Mouse (Mus musculus) gastrocnemius, adult 8-10 months (tissue): ENCODE data around the gene Dap. TPM values are rescaled to one million over a fixed set of nuclear protein-coding genes. Genes with fewer than 3 reads are reported as not detected.
A peak's percentile ranks its signal among the peaks of the same experiment; 100 is the strongest.

ENCODE experiments used
- DNase-seq, 2 experiments: peaks; one replicate each; pipeline ENCODE4 v3.0.0; 2022; ENCODE audit warnings: low spot score in 2 of 2
- total RNA-seq, 4 experiments: library from RNA; stranded (reverse); gene quantifications; 2 replicates each; pipeline ENCODE4 v1.2.4; 2022

Dap gene
- total RNA-seq, 4 experiments from 2014 or later: 4.3 to 9.4 (median 4.8) TPM

DNA sequence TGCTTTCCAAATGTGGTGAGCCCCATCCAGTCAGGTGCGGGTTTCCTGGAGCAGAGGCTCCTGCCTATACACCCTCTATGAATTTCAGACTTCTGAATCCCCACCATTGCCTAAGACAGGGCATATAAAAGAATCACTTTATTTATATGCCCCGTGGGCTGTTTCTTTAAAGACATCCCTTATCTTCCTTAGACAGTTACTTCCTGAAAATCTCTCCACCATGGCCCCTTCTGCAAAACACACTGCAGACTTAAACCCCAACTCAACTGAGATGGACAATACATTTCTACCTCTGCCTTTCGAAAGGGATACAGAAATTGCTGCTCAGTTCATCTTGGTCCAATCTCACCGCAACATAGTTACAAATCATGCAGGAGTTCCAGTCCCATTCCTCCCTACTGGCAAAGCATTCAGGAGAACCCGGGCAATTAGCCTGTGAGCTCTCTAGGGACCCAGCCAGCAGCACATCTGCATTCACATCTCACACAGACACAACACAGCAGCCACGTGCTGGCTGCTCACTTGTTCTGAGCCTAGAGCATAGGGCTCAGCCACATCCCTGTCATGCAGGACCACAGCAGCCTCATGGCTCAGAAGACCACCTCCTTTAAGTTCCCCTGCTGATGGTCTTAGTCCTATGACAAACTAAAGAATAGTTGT is 75.3 kb downstream of the Dap start:
- peak in 1 of 2 experiments; percentile 16 for DNase-seq

DNA sequence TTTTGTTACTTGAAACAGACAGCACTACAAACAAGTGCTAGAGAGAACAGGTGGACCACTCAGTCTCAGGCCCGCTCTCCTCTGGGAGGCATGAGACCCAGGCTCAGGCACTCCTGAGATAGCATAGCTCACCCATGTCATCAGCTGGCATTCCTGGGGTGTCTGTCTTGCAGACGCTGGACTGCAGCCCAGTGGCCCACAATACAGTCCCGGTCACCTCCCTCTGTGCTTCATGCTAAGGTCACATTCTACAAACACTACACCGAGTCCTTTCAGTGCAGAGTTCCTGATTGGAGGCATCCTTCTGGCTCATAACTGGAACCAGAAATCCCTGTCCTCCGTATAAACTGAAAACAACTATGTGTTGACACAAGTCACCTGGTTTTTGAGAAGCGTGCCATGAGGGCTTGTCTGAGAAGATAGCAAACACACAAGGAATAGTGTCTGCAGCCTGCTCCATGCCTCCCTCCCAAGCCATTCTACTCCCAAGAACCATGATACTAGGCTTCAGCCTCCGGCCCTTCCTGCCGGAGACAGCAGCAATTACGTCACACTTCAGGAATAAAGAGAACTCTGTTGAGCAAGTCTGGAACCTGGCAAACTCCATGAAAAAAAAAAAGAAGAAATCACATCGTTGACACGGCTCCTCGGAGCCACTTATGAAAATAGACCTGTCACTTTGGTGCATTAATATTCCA is 78.3 kb downstream of the Dap start:
- DNase-seq: no peak

DNA sequence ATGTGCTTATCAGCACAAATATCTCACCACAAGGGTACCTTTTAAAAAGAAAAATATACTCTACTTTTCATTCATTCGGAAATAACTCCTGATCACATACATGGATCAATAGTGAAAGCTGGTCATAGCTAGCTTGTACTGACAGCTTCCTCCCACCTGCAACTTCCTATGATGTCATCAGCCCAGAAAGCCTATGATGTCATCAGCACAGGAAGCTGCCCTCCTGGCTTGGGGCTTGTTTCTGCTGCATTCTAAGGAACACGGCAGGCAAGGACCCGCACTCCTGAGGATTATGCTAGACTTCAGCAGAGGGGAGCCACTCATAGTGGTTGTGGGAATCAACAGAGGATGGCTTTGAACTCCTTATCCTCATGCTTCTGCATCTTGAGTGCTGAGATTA is 80.2 kb downstream of the Dap start:
- no peak for DNase-seq

DNA sequence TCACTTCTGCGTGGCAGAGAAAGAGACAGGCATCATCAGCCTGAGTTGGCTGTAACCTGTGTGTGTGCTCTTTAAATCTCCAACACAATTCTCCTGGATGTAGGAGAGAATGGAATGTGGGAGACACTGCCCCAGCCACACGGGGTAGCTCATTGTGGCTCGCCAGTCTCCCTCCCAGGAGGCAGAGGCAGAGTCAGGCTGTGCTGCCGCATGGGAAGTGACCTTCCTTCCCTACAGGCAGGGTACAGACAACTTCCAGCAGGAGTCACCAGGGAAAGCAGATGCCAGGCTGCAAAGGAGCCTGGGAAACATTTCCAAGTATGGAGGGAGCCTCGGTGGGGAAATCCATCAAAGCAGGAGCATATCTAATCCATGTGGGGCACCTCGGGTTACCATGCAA is 81.1 kb downstream of the Dap start:
- DNase-seq: no peak

DNA sequence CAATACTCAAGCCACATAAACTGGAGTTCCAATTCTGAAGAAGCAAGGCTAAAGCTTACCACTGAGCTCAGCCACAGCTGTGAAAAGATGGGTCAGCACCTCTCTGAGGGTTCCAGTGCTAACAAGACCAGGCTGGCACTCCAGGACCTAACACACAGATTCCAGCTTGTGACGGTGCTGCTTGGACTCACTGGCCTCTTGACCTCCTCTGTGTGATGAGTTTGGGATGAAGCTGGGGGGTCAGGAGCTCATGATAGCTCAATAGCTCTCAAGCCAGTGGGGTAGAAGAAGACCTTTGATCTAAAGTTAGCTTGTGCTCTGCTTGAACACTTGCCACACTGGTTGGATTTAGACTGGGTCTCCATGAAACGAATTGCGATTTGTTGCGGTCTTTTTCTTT is 82.6 kb downstream of the Dap start:
- no peak for DNase-seq

DNA sequence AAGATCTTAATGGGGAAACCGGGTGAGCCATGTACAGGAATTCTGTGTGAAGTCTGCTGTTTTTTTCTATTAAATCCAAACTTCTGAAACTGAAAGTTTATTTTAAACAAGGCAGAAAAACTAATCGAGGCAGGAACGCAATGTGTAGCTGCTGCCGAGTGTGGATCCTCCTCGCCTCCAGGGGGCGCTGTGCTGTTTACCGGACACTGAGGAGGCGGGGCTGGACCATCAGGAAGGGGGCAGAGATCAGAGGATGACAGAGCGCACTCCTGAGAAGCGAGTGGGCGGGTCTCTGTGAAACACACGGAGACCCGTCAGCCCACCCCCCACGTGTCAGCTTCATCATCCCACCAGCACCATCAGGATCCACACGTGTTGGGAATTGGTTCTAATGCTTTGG is 85.4 kb downstream of the Dap start:
- no peak for DNase-seq

DNA sequence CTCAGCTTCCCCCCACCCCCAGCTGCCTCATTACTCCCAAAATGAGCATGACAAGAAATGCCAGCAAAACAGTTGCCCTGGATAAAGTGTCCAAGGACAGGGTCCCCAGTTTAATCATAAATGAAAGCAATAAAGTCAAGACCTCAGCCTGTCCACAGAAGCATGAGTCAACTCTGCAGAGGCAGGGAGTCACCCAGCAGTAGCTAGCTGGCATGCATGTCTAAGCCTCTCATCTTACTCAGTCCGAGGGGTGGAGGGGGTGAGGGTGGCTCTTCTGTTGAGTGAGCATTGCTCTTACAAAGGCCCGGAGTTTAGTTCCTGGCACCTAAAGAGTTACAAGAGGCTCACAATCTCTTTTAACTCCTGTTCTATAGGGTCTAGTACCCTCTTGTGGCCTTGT is 87.9 kb downstream of the Dap start:
- DNase-seq: no peak

DNA sequence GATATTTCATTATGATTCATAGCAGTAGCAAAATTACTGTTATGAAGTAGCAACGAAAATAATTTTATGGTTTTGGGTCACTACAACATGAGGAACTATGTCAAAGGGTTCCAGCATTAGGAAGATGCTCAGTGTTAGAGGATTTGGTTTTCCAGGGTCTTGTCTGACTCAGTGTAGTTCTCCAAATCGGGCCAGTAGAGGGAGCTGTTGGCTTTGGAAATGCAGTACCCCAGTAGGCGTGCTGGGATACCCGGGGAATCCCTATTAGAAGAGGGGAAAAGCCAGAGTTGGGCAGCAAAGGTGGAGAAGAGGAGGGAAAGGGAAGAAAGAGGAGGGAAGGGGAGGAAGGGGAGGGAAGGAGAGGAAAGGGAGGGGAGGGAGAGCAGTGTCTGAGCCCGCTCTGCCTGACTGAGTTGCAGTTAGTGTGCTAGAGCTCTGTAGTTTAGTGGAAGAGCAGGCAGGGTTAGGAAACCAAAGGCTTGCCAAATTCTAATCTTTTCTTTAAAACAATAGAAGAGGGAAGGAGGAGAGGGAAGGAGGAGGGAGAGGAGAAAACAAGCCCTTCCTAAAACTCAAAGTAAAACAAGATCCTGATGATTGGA is 91.6 kb downstream of the Dap start:
- DNase-seq: peak; percentile 47 to 53

DNA sequence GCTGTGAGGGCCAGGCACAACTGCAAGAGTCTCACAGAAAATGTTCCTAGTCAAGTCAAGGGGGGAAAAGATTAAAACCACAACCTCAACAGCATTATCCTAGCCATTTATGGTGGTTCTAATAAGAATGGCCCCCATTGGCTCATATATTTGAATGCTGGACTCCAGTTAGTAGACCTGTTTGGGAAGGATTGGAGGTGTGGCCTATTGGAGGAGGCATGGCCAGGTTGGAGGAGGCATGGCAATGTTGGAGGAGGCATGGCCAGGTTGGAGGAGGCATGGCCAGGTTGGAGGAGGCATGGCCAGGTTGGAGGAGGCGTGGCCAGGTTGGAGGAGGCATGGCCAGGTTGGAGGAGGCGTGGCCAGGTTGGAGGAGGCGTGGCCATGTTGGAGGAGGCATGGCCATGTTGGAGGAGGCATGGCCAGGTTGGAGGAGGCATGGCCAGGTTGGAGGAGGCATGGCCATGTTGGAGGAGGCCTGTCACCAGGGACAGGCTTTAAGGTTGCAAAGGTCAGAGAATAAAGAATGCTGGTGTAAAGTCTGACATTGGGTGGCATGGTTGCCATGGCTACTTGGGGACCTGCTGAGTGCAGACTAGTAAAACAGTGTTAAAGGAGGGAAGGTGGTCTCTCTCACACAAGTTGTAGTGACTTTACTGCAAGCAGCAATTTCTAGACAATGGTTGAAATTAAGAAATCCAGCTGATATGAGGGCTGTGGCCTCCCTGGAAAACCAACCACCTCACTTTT is 93.1 kb downstream of the Dap start:
- no peak for DNase-seq

DNA sequence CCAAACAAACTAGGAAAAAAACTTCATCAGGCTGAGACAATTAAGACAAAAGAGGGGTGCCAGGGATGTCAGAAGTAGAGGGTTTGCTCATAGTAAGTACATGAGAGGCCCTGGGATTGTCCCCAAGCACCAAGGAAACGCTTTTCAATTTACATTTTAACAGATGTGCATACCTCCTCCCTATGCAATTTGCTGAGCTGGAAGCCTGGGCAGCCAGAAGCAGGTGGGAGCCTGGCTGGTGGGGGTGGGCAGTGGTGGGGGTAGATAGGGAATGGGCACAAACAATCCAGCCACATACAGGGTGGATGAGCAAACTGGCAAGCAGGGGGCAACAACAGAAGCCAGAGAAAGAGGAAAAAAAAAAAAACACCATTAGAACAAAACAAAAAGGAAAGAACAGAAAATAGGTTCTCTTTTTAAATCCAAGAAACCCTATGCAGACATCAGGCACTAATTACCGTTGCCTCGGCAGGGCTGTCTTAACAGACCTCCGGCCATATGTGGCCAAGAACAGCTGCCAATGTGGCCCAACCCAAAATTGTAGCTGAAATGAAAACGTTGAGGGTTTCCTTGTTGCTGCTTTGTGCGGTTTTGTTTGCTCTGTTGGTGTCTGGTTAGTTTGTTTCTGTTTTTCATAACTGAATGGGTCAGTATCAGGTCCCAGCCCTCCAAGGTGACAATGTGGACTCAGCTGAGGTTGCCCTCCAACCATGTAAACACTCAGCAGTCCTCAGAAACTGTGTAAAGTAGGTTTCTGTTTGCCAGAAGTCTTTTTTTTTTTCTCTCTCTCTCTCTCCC is 94.2 kb downstream of the Dap start:
- no peak for DNase-seq

DNA sequence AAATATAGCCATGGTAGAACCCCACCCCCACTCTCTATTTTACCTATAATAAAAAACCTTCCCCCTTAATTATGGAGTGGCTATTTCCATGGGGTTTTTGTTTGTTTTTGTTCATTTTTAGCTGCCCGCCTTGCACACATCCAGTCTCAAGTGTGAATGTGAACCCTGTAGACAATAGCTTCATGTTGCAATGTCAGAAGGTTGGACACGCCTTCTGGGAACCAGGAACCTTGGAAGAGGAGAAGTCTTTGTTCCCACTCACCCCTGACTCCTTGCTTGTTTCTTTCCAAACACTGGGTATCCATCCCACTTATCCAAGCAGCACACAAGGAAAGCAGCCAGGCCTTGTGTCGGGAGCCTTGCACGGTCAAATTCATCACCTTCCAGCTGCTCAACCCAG is 94.9 kb downstream of the Dap start:
- no peak for DNase-seq

DNA sequence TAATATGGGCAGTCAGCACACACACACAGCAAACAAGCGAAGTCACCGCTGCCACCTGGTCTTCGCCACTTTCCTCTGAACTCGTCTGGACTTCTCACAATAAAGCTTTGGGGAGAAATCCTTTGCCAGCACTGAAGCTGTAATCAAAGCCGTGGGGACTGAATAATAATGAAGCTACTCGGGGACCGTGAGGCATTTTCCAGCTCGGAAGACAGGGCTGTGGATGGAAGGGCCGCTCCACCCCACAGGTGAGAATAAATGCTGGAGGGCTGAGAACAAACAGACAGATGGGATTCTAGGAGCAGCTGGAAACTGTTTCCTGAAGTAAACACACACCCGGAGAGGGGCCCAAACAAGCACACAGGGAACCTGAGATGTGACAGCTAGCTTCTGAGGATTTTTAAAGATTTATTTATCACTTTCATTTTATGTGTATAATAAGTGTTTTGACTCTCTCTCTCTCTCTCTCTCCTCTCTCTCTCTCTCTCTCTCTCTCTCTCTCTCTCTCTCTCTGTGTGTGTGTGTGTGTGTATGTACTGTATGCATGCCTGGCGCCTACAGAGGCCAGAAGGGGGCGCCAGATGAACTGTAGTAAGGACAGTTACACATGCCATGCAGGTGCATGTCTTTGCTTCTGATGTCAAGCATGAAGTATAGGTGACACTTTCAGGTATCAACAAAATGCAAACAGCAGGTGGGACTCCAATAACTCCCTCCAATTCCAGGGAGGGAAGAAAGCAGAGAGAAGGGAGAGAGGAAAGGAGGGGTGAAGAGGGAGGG is 96.7 kb downstream of the Dap start:
- no peak for DNase-seq

DNA sequence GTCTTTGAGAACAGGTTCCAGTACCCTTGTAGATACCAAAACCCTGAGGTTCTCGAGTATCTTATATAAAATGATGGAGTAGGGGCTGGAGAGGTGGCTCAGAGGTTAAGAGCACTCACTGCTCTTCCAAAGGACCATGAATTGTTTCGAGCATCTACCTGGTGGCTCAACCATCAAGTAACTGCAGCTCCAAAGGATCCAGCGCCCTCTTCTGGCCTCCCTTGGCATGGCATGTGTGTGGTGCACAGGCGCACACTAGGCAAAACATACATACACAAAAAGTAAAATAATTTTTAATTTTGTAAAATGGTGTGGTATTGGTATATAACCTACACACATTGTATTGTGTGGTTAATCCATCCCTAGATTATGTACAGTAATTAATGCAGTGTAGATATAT is 99.6 kb downstream of the Dap start:
- no peak for DNase-seq

Other genes with a start within 250 kb of the Dap start
- gene Ankrd33b, start 143.4 kb downstream of the Dap start, total RNA-seq: 10 to 100 TPM; 11.5 to 18.8 (median 16.5) TPM
- not detected for gene Ropn1l, start 229.4 kb downstream of the Dap start, total RNA-seq